Mouse (Mus musculus) forebrain, embryonic 12.5 days (tissue): ENCODE measurements at regions not wholly inside any gene's neighbourhood (a gene's known extent, or its start where the extent isn't known, plus 50 kb on each side); places are given as distances from the start of the nearest gene placed in this dataset.
A peak's percentile ranks its signal among the peaks of the same experiment; 100 is the strongest.

Experiments used
- ATAC-seq: fragments of 200-750 bp; cut with Nextera tagmentation; 2 replicates; pipeline ENCODE4 v1.8.0; 2017; ENCODE audit warnings: moderate TSS enrichment; ENCODE audit not compliant: low FRiP score
- H3K27ac ChIP-seq: fragments of 300-500 bp; sonication (generic); 2 replicates; pipeline ENCODE4 v1.5.1; 2016; ENCODE audit warnings: mild to moderate bottlenecking
- H3K27me3 ChIP-seq: fragments of 300-500 bp; sonication (generic); 2 replicates; pipeline ENCODE4 v1.6.1; 2016; ENCODE audit warnings: mild to moderate bottlenecking
- H3K36me3 ChIP-seq: fragments of 300-500 bp; sonication (generic); replicated peaks from 2 replicates; pipeline ENCODE4 v1.6.1; 2016; ENCODE audit warnings: mild to moderate bottlenecking
- H3K4me1 ChIP-seq: fragments of 300-500 bp; sonication (generic); 2 replicates; pipeline ENCODE4 v1.6.1; 2016
- H3K4me2 ChIP-seq: fragments of 300-500 bp; sonication (generic); 2 replicates; pipeline ENCODE4 v1.6.1; 2016; ENCODE audit warnings: mild to moderate bottlenecking, moderate library complexity
- H3K4me3 ChIP-seq: fragments of 300-500 bp; sonication (generic); replicated peaks from 2 replicates; pipeline ENCODE4 v1.5.1; 2016; ENCODE audit warnings: mild to moderate bottlenecking
- H3K9ac ChIP-seq: fragments of 300-500 bp; sonication (generic); 2 replicates; pipeline ENCODE4 v1.6.1; 2016; ENCODE audit warnings: mild to moderate bottlenecking
- H3K9me3 ChIP-seq: fragments of 300-500 bp; sonication (generic); 2 replicates; pipeline ENCODE4 v1.6.1; 2016
- WGBS: fragments of 180-500 bp; shearing (Covaris S2); methylation state at CpG from one replicate; pipeline ENCODE4 v1.1.7; 2016; 5-methylcytosine and 5-hydroxymethylcytosine counted together

DNA sequence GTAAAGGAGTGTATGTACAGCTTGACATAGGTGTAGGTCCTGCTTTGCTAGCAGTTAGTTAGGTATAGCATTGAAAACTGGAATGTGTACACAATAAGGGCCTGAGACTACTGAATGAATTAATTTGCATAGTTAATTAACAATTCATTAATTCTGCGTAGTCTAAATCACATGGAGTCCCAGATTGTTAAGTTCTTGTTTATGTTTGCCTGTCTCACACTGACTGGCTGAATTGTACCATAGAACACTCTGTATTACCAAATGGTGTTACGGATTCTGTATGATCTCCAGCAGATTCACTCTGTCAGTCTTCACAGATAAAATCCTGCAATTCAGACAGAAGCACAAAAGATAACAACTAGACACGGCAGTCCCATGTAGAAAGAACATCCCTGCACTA, 543.5 kb upstream of the Vwc2 start:
- no peak overlapping the region for H3K9ac ChIP-seq
- peak; percentile 75; the same call in 1 of the 2 replicates for ATAC-seq
- no peaks in the 10 kb centered on the region for H3K27me3 ChIP-seq
- H3K4me1 ChIP-seq: no peaks in the 10 kb centered on the region
- H3K4me2 ChIP-seq: no peak overlapping the region
- no peak overlapping the region for H3K27ac ChIP-seq
- WGBS: 51% methylated on average over 3 of the region's 3 CpGs
- no peak overlapping the region for H3K4me3 ChIP-seq
- no peaks in the 10 kb centered on the region for H3K36me3 ChIP-seq
- no peaks in the 10 kb centered on the region for H3K9me3 ChIP-seq
